Mouse (Mus musculus): ENCODE measurements around the gene Mast4. TPM values are rescaled to one million over a fixed set of nuclear protein-coding genes. Genes with fewer than 3 reads are reported as not detected.

Mast4 gene
- polyA plus RNA-seq, 1 experiment from 2014 or later, result 33.0 TPM

DNA sequence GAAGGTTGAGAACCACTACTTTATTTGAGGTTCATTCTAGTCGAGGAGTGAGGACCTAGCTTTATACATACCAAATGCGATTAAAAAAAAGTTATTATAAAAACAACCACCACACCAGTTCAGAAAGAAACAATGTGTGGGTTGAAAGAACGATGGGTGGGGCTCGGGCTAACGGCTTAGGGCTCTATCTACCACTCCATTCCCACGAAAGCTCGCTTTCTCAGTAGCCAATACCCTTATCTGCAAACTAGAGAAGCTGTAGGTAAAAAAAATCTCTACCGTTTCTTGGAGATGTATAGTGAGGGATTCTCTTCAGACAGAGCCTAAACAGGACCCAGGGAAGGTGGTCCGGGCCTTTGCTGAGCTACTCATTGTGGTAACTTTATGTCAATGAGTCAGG, 561.1 kb downstream of the Mast4 start:
- H3K27me3 ChIP-seq (ENCODE audit: control insufficient read depth, insufficient read depth, low read length), result no peaks in the 10 kb centered on the region
- H3K9ac ChIP-seq (replicated peaks; ENCODE audit: low read depth, low read length), result no peak overlapping the region
- no peaks in the 10 kb centered on the region for H3K9me3 ChIP-seq (ENCODE audit: control insufficient read depth, low read length)
- no peak overlapping the region for H3K27ac ChIP-seq (ENCODE audit: low read depth, low read length)
- no peak overlapping the region for H3K4me3 ChIP-seq (ENCODE audit: low read depth, low read length)
- H3K36me3 ChIP-seq (ENCODE audit: control insufficient read depth, insufficient read depth, low read length), result no peaks in the 10 kb centered on the region
- H3K4me1 ChIP-seq (ENCODE audit: control insufficient read depth, insufficient read depth, low read length), result peaks cover 12% of the 10 kb centered on the region
- H3K4me2 ChIP-seq (ENCODE audit: low read depth, low read length), result no peak overlapping the region
- 90% methylated on average over 9 of the region's 9 CpGs for WGBS
- ATAC-seq (ENCODE audit: low read depth), result no peak

DNA sequence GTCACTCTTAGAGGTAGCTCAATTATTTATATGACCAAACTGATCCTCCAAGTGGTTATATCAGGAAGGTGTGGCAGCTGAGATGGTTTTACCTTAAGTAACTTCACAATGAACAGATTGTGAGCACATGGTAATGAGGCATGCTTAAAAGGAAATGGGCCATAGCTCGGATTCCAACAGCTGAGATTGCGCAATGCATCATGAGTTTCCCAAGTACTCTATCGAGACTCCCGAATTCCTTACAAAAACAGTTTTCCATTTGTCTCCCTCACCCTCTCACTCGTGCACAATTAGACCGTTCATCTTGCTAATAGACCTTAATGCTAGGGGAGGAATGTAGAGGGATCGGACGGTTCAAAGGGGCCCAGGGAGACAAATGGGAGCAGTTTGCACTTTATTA, 564.1 kb downstream of the Mast4 start:
- ATAC-seq (ENCODE audit: low read depth), result no peak
- Histone ChIP-seq H3K4me1 (ENCODE audit: control insufficient read depth, insufficient read depth, low read length) (peaks cover 17% of the 10 kb centered on the region), H3K9ac (replicated peaks; ENCODE audit: low read depth, low read length) (no peak overlapping the region), H3K4me3 (ENCODE audit: low read depth, low read length) (no peak overlapping the region), H3K4me2 (ENCODE audit: low read depth, low read length) (no peak overlapping the region), H3K36me3 (ENCODE audit: control insufficient read depth, insufficient read depth, low read length) (no peaks in the 10 kb centered on the region), H3K9me3 (ENCODE audit: control insufficient read depth, low read length) (no peaks in the 10 kb centered on the region), H3K27me3 (ENCODE audit: control insufficient read depth, insufficient read depth, low read length) (no peaks in the 10 kb centered on the region), H3K27ac (ENCODE audit: low read depth, low read length) (no peak overlapping the region)
- 46% methylated on average over 8 of the region's 8 CpGs for WGBS

DNA sequence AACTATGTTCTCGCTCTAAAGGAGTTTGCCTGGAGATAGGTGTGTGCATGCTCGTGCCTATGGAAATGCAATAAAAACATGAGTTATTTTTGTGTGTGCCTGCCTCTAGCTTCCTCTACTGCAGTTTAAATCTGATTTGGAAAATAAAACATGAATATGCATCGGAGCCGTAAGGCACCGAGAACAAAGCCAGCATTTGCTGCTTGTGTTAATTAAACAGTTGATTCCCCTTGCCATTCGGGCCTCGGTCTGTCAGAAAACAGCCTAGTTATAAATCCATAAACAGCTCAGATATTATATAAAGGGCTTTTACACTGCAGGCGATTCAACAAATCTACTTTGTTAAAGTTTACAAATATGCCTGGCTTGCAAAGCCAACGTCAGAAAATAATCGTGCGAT, 565.8 kb downstream of the Mast4 start:
- Histone ChIP-seq H3K4me1 (ENCODE audit: control insufficient read depth, insufficient read depth, low read length) (peaks cover 10% of the 10 kb centered on the region; the same call in 1 of the 2 replicates), H3K36me3 (ENCODE audit: control insufficient read depth, insufficient read depth, low read length) (no peaks in the 10 kb centered on the region), H3K9me3 (ENCODE audit: control insufficient read depth, low read length) (no peaks in the 10 kb centered on the region)

DNA sequence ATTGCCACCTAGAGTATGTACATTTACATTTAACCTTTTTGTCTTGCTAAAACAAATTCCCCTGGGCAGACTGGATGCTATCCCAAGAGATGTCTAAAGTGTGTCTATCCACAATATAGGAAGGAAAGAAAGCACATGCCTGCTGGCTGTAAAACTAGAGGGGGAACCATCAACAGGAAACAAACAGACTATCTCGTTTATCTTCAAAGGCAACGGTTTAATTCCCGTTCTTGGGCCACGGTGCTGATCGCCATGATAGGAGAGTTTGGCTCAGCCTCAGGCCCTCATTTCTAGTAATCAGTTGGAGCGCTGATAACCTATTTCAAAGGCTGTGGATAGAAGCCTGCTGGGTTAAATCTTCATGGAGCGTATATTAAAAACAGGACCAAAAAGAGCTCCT, 567.2 kb downstream of the Mast4 start:
- no peak overlapping the region for H3K27ac ChIP-seq (ENCODE audit: low read depth, low read length)
- H3K9me3 ChIP-seq (ENCODE audit: control insufficient read depth, low read length), result no peaks in the 10 kb centered on the region
- no peaks in the 10 kb centered on the region for H3K36me3 ChIP-seq (ENCODE audit: control insufficient read depth, insufficient read depth, low read length)
- H3K9ac ChIP-seq (replicated peaks; ENCODE audit: low read depth, low read length), result no peak overlapping the region
- no peak for ATAC-seq (ENCODE audit: low read depth)
- H3K4me2 ChIP-seq (ENCODE audit: low read depth, low read length), result no peak overlapping the region
- H3K4me1 ChIP-seq (ENCODE audit: control insufficient read depth, insufficient read depth, low read length), result peaks cover 10% of the 10 kb centered on the region; the same call in 1 of the 2 replicates
- 52% methylated on average over 7 of the region's 7 CpGs for WGBS
- H3K4me3 ChIP-seq (ENCODE audit: low read depth, low read length), result no peak overlapping the region
- no peaks in the 10 kb centered on the region for H3K27me3 ChIP-seq (ENCODE audit: control insufficient read depth, insufficient read depth, low read length)

More for the DNA sequence above, 565.8 kb downstream of the Mast4 start:
- no peak overlapping the region for H3K9ac ChIP-seq (replicated peaks; ENCODE audit: low read depth, low read length)
- H3K4me2 ChIP-seq (ENCODE audit: low read depth, low read length), result no peak overlapping the region
- H3K4me3 ChIP-seq (ENCODE audit: low read depth, low read length), result no peak overlapping the region
- no peak overlapping the region; the same call in 1 of the 2 replicates for H3K27ac ChIP-seq (ENCODE audit: low read depth, low read length)
- no peak for ATAC-seq (ENCODE audit: low read depth)
- 65% methylated on average over 11 of the region's 11 CpGs for WGBS
- H3K27me3 ChIP-seq (ENCODE audit: control insufficient read depth, insufficient read depth, low read length), result no peaks in the 10 kb centered on the region

DNA sequence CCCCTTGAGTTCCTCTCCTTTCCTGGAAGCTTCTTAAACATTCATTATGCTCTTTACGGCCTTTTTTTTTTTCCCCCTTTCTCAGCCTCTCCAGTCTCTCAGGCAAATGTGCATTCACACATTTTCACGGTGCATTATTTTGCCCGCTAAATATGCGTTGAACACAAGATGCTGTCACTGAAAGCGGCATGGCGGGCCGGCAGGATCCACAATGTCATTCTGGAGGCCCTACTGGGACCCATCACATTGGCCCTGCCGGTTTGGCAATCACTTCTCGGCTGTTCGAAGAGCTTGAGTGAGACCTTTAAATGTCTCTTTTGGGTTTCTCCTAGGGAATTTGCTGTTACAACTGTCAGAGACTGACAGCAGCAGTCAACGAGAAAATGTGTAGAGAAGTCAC, 569.1 kb downstream of the Mast4 start:
- Histone ChIP-seq H3K27ac (ENCODE audit: low read depth, low read length) (no peak overlapping the region), H3K27me3 (ENCODE audit: control insufficient read depth, insufficient read depth, low read length) (no peaks in the 10 kb centered on the region), H3K36me3 (ENCODE audit: control insufficient read depth, insufficient read depth, low read length) (no peaks in the 10 kb centered on the region), H3K4me1 (ENCODE audit: control insufficient read depth, insufficient read depth, low read length) (peaks cover 10% of the 10 kb centered on the region; the same call in 1 of the 2 replicates), H3K9me3 (ENCODE audit: control insufficient read depth, low read length) (no peaks in the 10 kb centered on the region), H3K9ac (replicated peaks; ENCODE audit: low read depth, low read length) (no peak overlapping the region), H3K4me2 (ENCODE audit: low read depth, low read length) (no peak overlapping the region), H3K4me3 (ENCODE audit: low read depth, low read length) (no peak overlapping the region)
- 32% methylated on average over 11 of the region's 11 CpGs for WGBS
- no peak for ATAC-seq (ENCODE audit: low read depth)

DNA sequence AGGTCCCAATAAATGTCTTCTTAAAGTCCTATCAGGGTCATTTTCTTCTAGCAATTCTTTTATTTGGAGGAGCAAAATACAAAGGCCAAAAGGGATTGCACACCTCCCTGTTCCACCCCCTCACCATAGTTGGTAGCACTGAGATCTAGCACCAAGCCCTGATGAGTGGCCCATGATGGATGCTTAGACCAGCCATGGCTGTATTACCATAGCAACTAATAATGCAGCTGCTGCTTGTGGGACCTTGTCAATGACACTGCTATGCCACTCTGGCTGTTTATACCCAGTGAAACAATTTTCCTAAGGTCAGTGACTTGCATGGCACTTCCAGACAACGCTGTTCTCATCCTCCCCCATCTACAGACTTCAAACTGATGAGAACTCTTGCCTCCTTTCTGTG, 570.1 kb downstream of the Mast4 start:
- Histone ChIP-seq H3K27ac (ENCODE audit: low read depth, low read length) (no peak overlapping the region), H3K9me3 (ENCODE audit: control insufficient read depth, low read length) (no peaks in the 10 kb centered on the region), H3K27me3 (ENCODE audit: control insufficient read depth, insufficient read depth, low read length) (no peaks in the 10 kb centered on the region), H3K36me3 (ENCODE audit: control insufficient read depth, insufficient read depth, low read length) (no peaks in the 10 kb centered on the region), H3K4me1 (ENCODE audit: control insufficient read depth, insufficient read depth, low read length) (peaks cover 5% of the 10 kb centered on the region; the same call in 1 of the 2 replicates), H3K4me2 (ENCODE audit: low read depth, low read length) (no peak overlapping the region), H3K9ac (replicated peaks; ENCODE audit: low read depth, low read length) (no peak overlapping the region), H3K4me3 (ENCODE audit: low read depth, low read length) (no peak overlapping the region)
- no peak for ATAC-seq (ENCODE audit: low read depth)
- WGBS, result 72% methylated on average over 1 of the region's 1 CpGs

DNA sequence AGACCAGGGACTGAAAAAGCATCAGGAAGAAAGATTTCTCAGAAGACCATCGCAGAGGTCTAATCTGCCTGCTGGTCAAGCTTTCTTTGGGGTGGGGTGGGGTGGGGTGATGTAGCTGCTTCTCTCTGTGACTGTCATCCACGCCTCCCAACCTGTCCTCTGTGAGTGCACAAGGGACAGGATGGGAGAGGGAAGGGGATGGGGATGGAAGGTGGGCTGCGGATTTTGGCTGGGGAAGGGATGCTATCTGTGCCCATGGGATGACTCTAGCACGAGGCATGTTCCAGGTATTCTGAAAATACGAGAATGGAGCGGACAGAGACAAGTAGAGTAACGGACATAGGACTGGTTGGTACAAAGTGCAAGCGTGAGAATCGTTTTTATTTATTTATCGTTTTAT, 572.1 kb downstream of the Mast4 start:
- 92% methylated on average over 10 of the region's 10 CpGs for WGBS
- peaks cover 5% of the 10 kb centered on the region; the same call in 1 of the 2 replicates for H3K4me1 ChIP-seq (ENCODE audit: control insufficient read depth, insufficient read depth, low read length)
- H3K9me3 ChIP-seq (ENCODE audit: control insufficient read depth, low read length), result no peaks in the 10 kb centered on the region
- H3K27me3 ChIP-seq (ENCODE audit: control insufficient read depth, insufficient read depth, low read length), result no peaks in the 10 kb centered on the region
- no peak overlapping the region for H3K27ac ChIP-seq (ENCODE audit: low read depth, low read length)
- H3K4me3 ChIP-seq (ENCODE audit: low read depth, low read length), result no peak overlapping the region
- no peak overlapping the region for H3K4me2 ChIP-seq (ENCODE audit: low read depth, low read length)
- H3K36me3 ChIP-seq (ENCODE audit: control insufficient read depth, insufficient read depth, low read length), result no peaks in the 10 kb centered on the region
- no peak overlapping the region for H3K9ac ChIP-seq (replicated peaks; ENCODE audit: low read depth, low read length)
- no peak for ATAC-seq (ENCODE audit: low read depth)

DNA sequence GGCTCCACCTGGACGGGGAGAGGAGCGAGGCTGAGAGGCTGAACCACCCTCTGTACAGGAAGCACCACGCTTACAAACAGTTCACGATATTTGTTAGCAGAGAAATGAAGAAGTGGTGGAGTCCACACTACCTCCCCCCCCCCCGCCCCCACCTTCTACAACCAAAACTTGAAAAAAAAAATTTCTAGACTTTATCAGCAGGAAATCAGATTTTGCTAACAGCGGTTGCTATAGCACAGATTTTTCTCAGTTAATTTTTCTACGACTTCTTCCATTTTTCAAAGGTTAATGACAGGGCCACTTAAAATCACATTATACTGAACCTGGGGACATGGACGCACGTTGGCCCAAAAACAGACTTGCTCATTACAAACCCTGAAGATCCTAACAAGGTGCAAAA, 572.9 kb downstream of the Mast4 start:
- Histone ChIP-seq H3K9me3 (ENCODE audit: control insufficient read depth, low read length) (no peaks in the 10 kb centered on the region), H3K4me3 (ENCODE audit: low read depth, low read length) (no peak overlapping the region), H3K27me3 (ENCODE audit: control insufficient read depth, insufficient read depth, low read length) (no peaks in the 10 kb centered on the region), H3K9ac (replicated peaks; ENCODE audit: low read depth, low read length) (no peak overlapping the region), H3K36me3 (ENCODE audit: control insufficient read depth, insufficient read depth, low read length) (no peaks in the 10 kb centered on the region), H3K27ac (ENCODE audit: low read depth, low read length) (no peak overlapping the region), H3K4me1 (ENCODE audit: control insufficient read depth, insufficient read depth, low read length) (peaks cover 5% of the 10 kb centered on the region; the same call in 1 of the 2 replicates), H3K4me2 (ENCODE audit: low read depth, low read length) (no peak overlapping the region)
- no peak for ATAC-seq (ENCODE audit: low read depth)
- WGBS, result 87% methylated on average over 9 of the region's 9 CpGs

DNA sequence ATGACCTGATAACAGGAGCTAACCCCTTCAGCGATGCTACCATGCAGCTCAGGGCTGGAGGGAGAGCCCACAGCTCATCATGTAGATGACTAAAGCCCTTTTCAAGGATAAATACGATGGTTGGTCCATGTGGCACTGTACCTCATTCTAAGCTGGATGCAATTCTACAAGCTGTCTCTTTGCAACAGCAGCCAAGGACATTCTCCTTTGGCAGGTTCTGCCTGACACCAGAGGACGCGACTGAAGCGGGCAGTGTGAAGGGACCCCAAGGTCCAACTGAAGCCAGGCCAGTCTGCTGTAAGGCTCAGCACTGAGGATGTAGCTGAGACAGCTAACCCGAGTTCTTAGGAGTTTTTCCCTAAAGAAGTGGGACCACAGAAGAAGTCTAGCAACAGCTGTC, 576.3 kb downstream of the Mast4 start:
- H3K4me2 ChIP-seq (ENCODE audit: low read depth, low read length), result no peak overlapping the region
- no peaks in the 10 kb centered on the region for H3K36me3 ChIP-seq (ENCODE audit: control insufficient read depth, insufficient read depth, low read length)
- H3K9ac ChIP-seq (replicated peaks; ENCODE audit: low read depth, low read length), result no peak overlapping the region
- no peak overlapping the region for H3K27ac ChIP-seq (ENCODE audit: low read depth, low read length)
- H3K4me1 ChIP-seq (ENCODE audit: control insufficient read depth, insufficient read depth, low read length), result no peaks in the 10 kb centered on the region
- H3K4me3 ChIP-seq (ENCODE audit: low read depth, low read length), result no peak overlapping the region
- H3K27me3 ChIP-seq (ENCODE audit: control insufficient read depth, insufficient read depth, low read length), result no peaks in the 10 kb centered on the region
- WGBS, result 97% methylated on average over 6 of the region's 6 CpGs
- H3K9me3 ChIP-seq (ENCODE audit: control insufficient read depth, low read length), result no peaks in the 10 kb centered on the region
- ATAC-seq (ENCODE audit: low read depth), result no peak
